Mouse (Mus musculus) stomach, postnatal 0 days (tissue): Measurements from ENCODE around the gene Serf2. TPM values are rescaled to one million over a fixed set of nuclear protein-coding genes. Genes with fewer than 3 reads are reported as not detected.
"Not testable (repeated sequence)": the region's sequence is repeated elsewhere in the genome, so short reads cannot be mapped to it uniquely, and the experiment has no call there.

ENCODE experiments used
- ATAC-seq: fragments of 200-750 bp; cut with Nextera tagmentation; 2 replicates; pipeline ENCODE4 v1.8.0; 2017; ENCODE audit not compliant: low FRiP score, low TSS enrichment
- DNase-seq: peaks from one replicate; pipeline ENCODE4 v3.0.0-alpha.2; 2016; ENCODE audit warnings: low spot score
- H3K27ac ChIP-seq: fragments of 300-500 bp; sonication (generic); replicated peaks from 2 replicates; pipeline ENCODE4 v1.5.1; 2014; ENCODE audit warnings: mild to moderate bottlenecking, control low read depth
- H3K27me3 ChIP-seq: fragments of 300-500 bp; sonication (generic); 2 replicates; pipeline ENCODE4 v1.6.1; 2014; ENCODE audit warnings: low read length; ENCODE audit not compliant: control insufficient read depth, insufficient read depth
- H3K36me3 ChIP-seq: fragments of 300-500 bp; sonication (generic); 2 replicates; pipeline ENCODE4 v1.6.1; 2014; ENCODE audit warnings: low read length, mixed read lengths; ENCODE audit not compliant: control insufficient read depth, insufficient read depth
- H3K4me1 ChIP-seq: fragments of 300-500 bp; sonication (generic); replicated peaks from 2 replicates; pipeline ENCODE4 v1.6.1; 2014; ENCODE audit warnings: antibody characterized with exemption; ENCODE audit not compliant: control insufficient read depth, insufficient read depth
- H3K4me2 ChIP-seq: fragments of 300-500 bp; sonication (generic); replicated peaks from 2 replicates; pipeline ENCODE4 v1.6.1; 2014; ENCODE audit warnings: low read depth, mild to moderate bottlenecking, control low read depth, moderate library complexity
- H3K4me3 ChIP-seq: fragments of 300-500 bp; sonication (generic); 2 replicates; pipeline ENCODE4 v1.5.1; 2014; ENCODE audit warnings: low read depth, low read length, control low read depth
- H3K9ac ChIP-seq: fragments of 300-500 bp; sonication (generic); 2 replicates; pipeline ENCODE4 v1.6.1; 2014; ENCODE audit warnings: mild to moderate bottlenecking, low read length, control low read depth, mixed read lengths
- H3K9me3 ChIP-seq: fragments of 300-500 bp; sonication (generic); 2 replicates; pipeline ENCODE4 v1.6.1; 2016; ENCODE audit warnings: low read length; ENCODE audit not compliant: control insufficient read depth
- CTCF ChIP-seq: IDR thresholded peaks from 2 replicates; pipeline ENCODE4 v1.5.1; 2016; ENCODE audit warnings: antibody characterized with exemption, low read depth, mild to moderate bottlenecking, moderate library complexity
- EP300 ChIP-seq: optimal IDR thresholded peaks from 2 replicates; pipeline ENCODE3; 2016; ENCODE audit warnings: antibody characterized with exemption
- WGBS: fragments of 180-500 bp; shearing (Covaris S2); extraction: QIAGEN DNeasy Blood & Tissue Kit; methylation state at CpG from one replicate; pipeline ENCODE4 v1.1.7; 2014; 5-methylcytosine and 5-hydroxymethylcytosine counted together
- microRNA-seq: library from miRNA; unstranded; fragments of <30 nt; microRNA quantifications from one replicate; pipeline ENCODE4, GENCODE M21; 2016
- polyA plus RNA-seq: library from polyadenylated mRNA; unstranded; fragments of >200 nt; fragmentation: Nextera tagmentation; extraction: Ambion mirVana; gene quantifications from 2 replicates; pipeline ENCODE4 v1.2.1, GENCODE M21; 2015

Gene Serf2
- polyA plus RNA-seq, 1 experiment from 2014 or later: 486 TPM

- TF ChIP-seq CTCF: peak; percentile 46; the same call in 1 of the 2 replicates
- peak; percentile 91 for ATAC-seq
- not testable (repeated sequence) for H3K27me3 ChIP-seq, H3K9me3 ChIP-seq, H3K4me1 ChIP-seq, H3K36me3 ChIP-seq
- peak within 1 kb of the TSS; percentile 59 for H3K4me2 ChIP-seq
- peak; percentile 87 for DNase-seq
- peak within 1 kb of the TSS; percentile 72; the same call in 1 of the 2 replicates for H3K27ac ChIP-seq
- peak within 1 kb of the TSS; percentile 63 for H3K9ac ChIP-seq
- H3K4me3 ChIP-seq: peak within 1 kb of the TSS; percentile 48
- WGBS: under 1% methylated on average over 38 of the region's 42 CpGs
Measured at GRCm38 (mm10) chr2:121505942-121506882, 57.2 kb downstream of the Serf2 start, which contains the start of the genes Mfap1a and Wdr76. Gene Mfap1a, minus strand, starts transcription at chr2:121506665. Gene Wdr76, plus strand, starts transcription at chr2:121506723.

- H3K9me3 ChIP-seq: no peaks in the 10 kb centered on the region
- no peaks in the 10 kb centered on the region for H3K4me1 ChIP-seq
- TF ChIP-seq EP300: no peak
- H3K9ac ChIP-seq: 0 out of 2 replicates have a peak overlapping the region, but pooled peaks have one; percentile 0
- DNase-seq (no peak), ATAC-seq (no peak)
- H3K4me2 ChIP-seq: peak overlapping the region; percentile 56
- H3K36me3 ChIP-seq: no peaks in the 10 kb centered on the region; the same call in 1 of the 2 replicates
- WGBS: 2% methylated on average over 12 of the region's 12 CpGs
- H3K27me3 ChIP-seq: no peaks in the 10 kb centered on the region
- H3K4me3 ChIP-seq: peak overlapping the region; percentile 48
- H3K27ac ChIP-seq: no peak overlapping the region
Measured at GRCm38 (mm10) chr2:121507173-121507950, 58.4 kb downstream of the Serf2 start.

Small RNAs within 50 kb of the gene (microRNA-seq; reads per million reads assigned to microRNA genes)
- gene Gm22953: not detected

Other genes with a start within 250 kb of the Serf2 start
- 9.6 and 10.6 TPM in 2 replicates for gene Trp53bp1, start 177.8 kb upstream of the Serf2 start, polyA plus RNA-seq
- gene Map1a, start 159.6 kb upstream of the Serf2 start, polyA plus RNA-seq: 1.3 and 2.1 TPM in 2 replicates
- 13.9 and 14.1 TPM in 2 replicates for gene Ppip5k1, start 93.8 kb upstream of the Serf2 start, polyA plus RNA-seq
- gene Ckmt1, start 91.5 kb upstream of the Serf2 start, polyA plus RNA-seq: 625 and 652 TPM in 2 replicates
- gene Strc, start 62.0 kb upstream of the Serf2 start, polyA plus RNA-seq: 0.01 and 0.04 TPM in 2 replicates
- 613 and 617 TPM in 2 replicates for gene Pdia3, start 35.4 kb upstream of the Serf2 start, polyA plus RNA-seq
- gene Catsper2, start 35.4 kb upstream of the Serf2 start, polyA plus RNA-seq: 1.0 and 1.3 TPM in 2 replicates
- 4.9 and 5.4 TPM in 2 replicates for gene Ell3, start 4.9 kb upstream of the Serf2 start, polyA plus RNA-seq
- gene Hypk, start 4.1 kb downstream of the Serf2 start, polyA plus RNA-seq: 75.9 and 82.4 TPM in 2 replicates
- gene Serinc4, start 7.6 kb downstream of the Serf2 start, polyA plus RNA-seq: 0.11 and 0.16 TPM in 2 replicates
- 25.2 and 27.6 TPM in 2 replicates for gene Mfap1b, start 24.9 kb downstream of the Serf2 start, polyA plus RNA-seq
- gene Mfap1a, start 57.5 kb downstream of the Serf2 start, polyA plus RNA-seq: 11.5 and 12.2 TPM in 2 replicates
- 2.4 and 3.4 TPM in 2 replicates for gene Wdr76, start 57.5 kb downstream of the Serf2 start, polyA plus RNA-seq